Mouse (Mus musculus): Measurements from ENCODE around the gene Abca7. TPM values are rescaled to one million over a fixed set of nuclear protein-coding genes. Genes with fewer than 3 reads are reported as not detected.
A peak's percentile ranks its signal among the peaks of the same experiment; 100 is the strongest.

Abca7 gene
- polyA plus RNA-seq, 1 experiment: 5.4 TPM

GRCm38 (mm10) chr10:79966886-79967400 is 29.4 kb upstream of the Abca7 start:
- Histone ChIP-seq H3K4me3 (ENCODE audit: insufficient read depth, low read depth, low read length) (no peak overlapping the region), H3K4me1 (ENCODE audit: control insufficient read depth, insufficient read depth, insufficient read length, low read length) (no peaks in the 10 kb centered on the region), H3K27ac (replicated peaks; ENCODE audit: low read depth, low read length) (no peak overlapping the region)

GRCm38 (mm10) chr10:79968181-79968580 is 28.1 kb upstream of the Abca7 start:
- no peak overlapping the region for H3K4me3 ChIP-seq (ENCODE audit: insufficient read depth, low read depth, low read length)
- no peaks in the 10 kb centered on the region for H3K4me1 ChIP-seq (ENCODE audit: control insufficient read depth, insufficient read depth, insufficient read length, low read length)
- no peak overlapping the region for H3K27ac ChIP-seq (replicated peaks; ENCODE audit: low read depth, low read length)

DNA sequence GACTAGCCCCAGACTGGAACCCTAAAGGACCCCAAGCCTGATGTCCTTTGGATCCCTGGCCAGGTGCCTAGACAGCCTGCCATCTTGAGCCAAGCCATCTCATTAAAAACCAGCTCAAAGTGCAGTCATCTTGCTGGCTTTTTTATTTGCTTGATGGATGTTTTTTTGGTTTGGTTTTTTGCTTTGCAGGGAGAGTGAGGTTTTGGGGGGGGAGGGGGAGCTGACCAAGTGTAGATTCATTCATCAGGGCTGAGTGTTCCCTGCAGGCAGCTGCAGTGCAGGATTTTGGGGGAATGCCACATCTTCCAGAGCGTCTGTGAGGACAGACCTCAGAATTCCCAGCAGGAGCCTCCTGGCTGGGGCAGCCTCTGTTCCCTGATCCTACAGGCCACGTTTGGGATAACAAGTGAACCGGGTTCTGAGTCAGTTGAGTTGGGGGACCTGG is 27.1 kb upstream of the Abca7 start:
- Histone ChIP-seq H3K27ac (replicated peaks; ENCODE audit: low read depth, low read length) (no peak overlapping the region), H3K4me3 (ENCODE audit: insufficient read depth, low read depth, low read length) (no peak overlapping the region), H3K4me1 (ENCODE audit: control insufficient read depth, insufficient read depth, insufficient read length, low read length) (no peaks in the 10 kb centered on the region)

DNA sequence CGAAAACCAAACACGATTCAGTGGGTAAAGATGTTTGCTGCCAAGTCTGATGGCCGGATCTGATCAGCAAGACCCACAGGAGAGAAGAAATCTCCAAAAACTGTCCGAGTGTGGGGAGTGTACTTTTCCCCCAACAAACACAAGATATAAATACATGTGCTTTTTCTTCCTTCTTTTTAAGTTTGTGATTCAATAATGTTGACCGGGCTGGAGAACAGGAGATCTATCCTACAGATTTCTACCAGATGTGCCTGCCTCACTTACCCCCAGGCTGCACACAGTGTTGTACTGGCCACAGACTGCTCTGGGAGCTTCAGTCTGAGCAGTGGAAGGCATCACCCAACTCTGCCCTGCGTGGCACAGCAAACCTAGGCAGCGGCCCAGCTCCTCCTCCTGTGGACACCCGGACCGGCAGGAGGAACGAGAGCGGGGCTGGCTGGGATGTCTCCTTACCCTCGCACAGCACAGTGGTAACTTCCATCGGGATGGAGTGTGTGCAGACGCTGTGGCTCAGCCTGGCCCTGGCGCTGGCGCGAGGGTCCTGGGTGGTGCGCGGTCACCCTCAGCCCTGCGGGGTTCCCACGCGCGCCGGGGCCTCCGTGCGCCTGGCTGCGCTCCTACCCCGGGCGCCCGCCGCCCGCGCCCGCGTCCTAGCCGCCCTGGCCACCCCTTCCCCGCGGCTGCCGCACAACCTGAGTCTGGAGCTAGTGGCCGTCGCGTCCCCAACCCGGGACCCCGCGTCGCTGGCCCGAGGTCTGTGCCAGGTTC is 25.7 kb upstream of the Abca7 start, which contains the start of gene Grin3b:
Grin3b (plus strand) TSS at position 301 of the 768 bp plus-strand sequence.
- no peak within 1 kb of the TSS for H3K4me3 ChIP-seq (ENCODE audit: insufficient read depth, low read depth, low read length)
- H3K27ac ChIP-seq (replicated peaks; ENCODE audit: low read depth, low read length): no peak within 1 kb of the TSS
- H3K4me1 ChIP-seq (ENCODE audit: control insufficient read depth, insufficient read depth, insufficient read length, low read length): no peaks in the 10 kb centered on the region

- no peak overlapping the region for H3K4me3 ChIP-seq (ENCODE audit: insufficient read depth, low read depth, low read length)
- no peak overlapping the region for H3K27ac ChIP-seq (replicated peaks; ENCODE audit: low read depth, low read length)
- H3K4me1 ChIP-seq (ENCODE audit: control insufficient read depth, insufficient read depth, insufficient read length, low read length): no peaks in the 10 kb centered on the region
Measured at GRCm38 (mm10) chr10:79971183-79971497, 25.2 kb upstream of the Abca7 start.

GRCm38 (mm10) chr10:79972831-79973230 is 23.5 kb upstream of the Abca7 start:
- Histone ChIP-seq H3K4me1 (ENCODE audit: control insufficient read depth, insufficient read depth, insufficient read length, low read length) (no peaks in the 10 kb centered on the region), H3K27ac (replicated peaks; ENCODE audit: low read depth, low read length) (no peak overlapping the region), H3K4me3 (ENCODE audit: insufficient read depth, low read depth, low read length) (no peak overlapping the region)

GRCm38 (mm10) chr10:79974087-79974486 is 22.2 kb upstream of the Abca7 start:
- H3K4me1 ChIP-seq (ENCODE audit: control insufficient read depth, insufficient read depth, insufficient read length, low read length): no peaks in the 10 kb centered on the region
- H3K27ac ChIP-seq (replicated peaks; ENCODE audit: low read depth, low read length): no peak overlapping the region
- no peak overlapping the region for H3K4me3 ChIP-seq (ENCODE audit: insufficient read depth, low read depth, low read length)

DNA sequence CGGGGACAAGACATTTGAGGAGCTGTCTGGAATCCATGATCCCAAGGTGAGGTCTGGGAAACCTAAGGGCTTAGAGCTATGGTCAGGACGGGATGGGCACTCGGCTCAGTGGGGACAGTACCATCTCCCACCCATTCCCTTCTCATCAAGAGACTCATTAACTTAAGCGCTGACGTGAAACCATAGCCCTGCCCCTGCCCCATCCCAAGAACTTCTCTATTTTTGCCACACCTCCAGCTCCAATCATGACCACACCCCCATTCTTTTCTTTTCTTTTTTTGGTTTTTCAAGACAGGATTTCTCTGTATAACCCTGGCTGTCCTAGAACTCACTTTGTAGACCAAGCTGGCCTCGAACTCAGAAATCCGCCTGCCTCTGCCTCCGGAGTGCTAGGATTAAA is 21.6 kb upstream of the Abca7 start:
- Histone ChIP-seq H3K4me1 (ENCODE audit: control insufficient read depth, insufficient read depth, insufficient read length, low read length) (peaks cover under 1% of the 10 kb centered on the region; the same call in 1 of the 2 replicates), H3K27ac (replicated peaks; ENCODE audit: low read depth, low read length) (no peak overlapping the region), H3K4me3 (ENCODE audit: insufficient read depth, low read depth, low read length) (no peak overlapping the region)

DNA sequence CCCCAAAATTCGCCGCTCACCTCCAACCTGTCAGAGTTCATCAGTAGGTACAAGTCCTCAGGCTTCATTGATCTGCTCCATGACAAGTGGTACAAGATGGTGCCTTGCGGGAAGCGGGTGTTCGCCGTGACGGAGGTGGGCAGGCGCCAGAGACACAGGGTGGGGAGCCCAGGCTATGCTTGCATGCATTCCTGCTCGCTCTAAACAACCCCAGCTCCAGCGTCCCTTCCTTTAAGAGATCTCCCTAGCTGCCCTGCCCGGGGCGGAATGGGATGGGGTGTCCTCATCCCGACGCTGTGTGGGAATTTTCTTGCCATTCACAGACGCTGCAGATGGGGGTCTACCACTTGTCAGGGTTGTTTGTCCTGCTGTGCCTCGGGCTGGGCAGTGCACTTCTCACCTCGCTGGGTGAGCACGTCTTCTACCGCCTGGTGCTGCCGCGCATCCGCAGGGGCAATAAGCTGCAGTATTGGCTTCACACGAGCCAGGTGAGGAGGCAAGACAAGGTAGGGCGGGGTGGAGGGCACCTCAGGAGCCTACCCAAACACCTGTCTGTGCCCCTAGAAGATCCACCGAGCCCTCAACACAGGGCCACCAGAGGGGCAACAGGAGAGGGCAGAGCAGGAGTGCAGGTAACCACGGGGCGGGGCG is 20.1 kb upstream of the Abca7 start:
- Histone ChIP-seq H3K4me3 (ENCODE audit: insufficient read depth, low read depth, low read length) (no peak overlapping the region), H3K4me1 (ENCODE audit: control insufficient read depth, insufficient read depth, insufficient read length, low read length) (peaks cover 5% of the 10 kb centered on the region), H3K27ac (replicated peaks; ENCODE audit: low read depth, low read length) (no peak overlapping the region)

DNA sequence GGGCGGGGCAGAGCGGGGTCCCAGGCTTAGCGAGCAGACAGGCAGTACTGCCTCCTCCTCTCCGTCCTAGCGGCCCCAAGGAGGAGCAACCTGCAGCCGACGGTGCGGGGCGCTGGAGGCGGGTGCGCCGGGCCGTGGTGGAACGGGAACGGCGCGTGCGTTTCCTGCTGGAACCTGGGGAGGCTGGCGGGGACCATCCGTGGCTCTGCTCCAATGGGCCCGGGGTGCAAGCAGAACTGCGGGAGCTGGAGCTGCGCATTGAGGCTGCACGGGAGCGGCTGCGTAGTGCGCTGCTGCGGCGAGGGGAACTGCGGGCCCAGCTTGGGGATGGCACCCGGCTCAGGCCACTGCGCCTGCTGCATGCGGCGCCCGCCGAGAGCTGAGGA is 19.6 kb upstream of the Abca7 start:
- Histone ChIP-seq H3K27ac (replicated peaks; ENCODE audit: low read depth, low read length) (no peak overlapping the region), H3K4me3 (ENCODE audit: insufficient read depth, low read depth, low read length) (no peak overlapping the region), H3K4me1 (ENCODE audit: control insufficient read depth, insufficient read depth, insufficient read length, low read length) (peaks cover 10% of the 10 kb centered on the region)

DNA sequence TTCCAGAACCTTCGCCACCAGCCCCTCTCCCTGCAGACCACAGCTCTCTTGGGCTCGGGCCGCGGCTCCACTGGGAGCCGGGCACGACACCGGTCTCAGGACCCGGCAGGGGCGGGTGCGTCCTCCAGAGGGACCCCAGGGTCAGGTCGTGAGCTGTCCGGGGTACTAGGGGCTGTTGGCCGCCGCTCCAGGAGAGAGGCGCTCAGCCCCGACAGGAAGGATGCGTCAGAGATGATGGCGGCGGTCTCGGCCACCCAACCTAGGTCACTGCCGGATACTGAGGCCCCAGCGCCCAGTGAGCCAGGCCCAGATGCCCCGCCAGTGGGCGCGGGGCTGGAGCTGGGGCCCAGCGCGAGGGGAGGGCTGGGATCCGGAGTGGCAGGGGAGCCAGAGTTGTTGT is 19.0 kb upstream of the Abca7 start:
- Histone ChIP-seq H3K4me1 (ENCODE audit: control insufficient read depth, insufficient read depth, insufficient read length, low read length) (peaks cover 12% of the 10 kb centered on the region), H3K4me3 (ENCODE audit: insufficient read depth, low read depth, low read length) (no peak overlapping the region), H3K27ac (replicated peaks; ENCODE audit: low read depth, low read length) (no peak overlapping the region)

DNA sequence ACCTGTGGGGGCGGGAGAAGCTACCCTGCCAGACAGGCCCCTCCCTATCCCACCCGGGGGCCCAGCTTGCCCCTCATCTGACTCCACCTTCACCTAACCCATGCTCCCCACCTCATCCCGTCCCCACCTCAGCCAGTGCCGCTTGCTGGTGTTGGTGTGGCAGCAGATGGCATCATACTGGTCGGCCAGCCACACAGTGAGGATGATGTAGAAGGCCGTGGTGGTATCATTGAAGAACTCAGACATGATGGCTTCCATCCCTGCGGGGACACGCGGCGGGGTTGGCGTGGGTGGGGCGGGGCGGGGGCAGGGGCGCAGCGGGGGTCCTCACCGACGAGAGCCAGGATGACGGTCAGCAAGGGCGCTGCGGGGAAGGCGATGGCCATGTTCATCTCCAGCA is 18.2 kb upstream of the Abca7 start:
- Histone ChIP-seq H3K4me1 (ENCODE audit: control insufficient read depth, insufficient read depth, insufficient read length, low read length) (peaks cover 20% of the 10 kb centered on the region), H3K4me3 (ENCODE audit: insufficient read depth, low read depth, low read length) (no peak overlapping the region), H3K27ac (replicated peaks; ENCODE audit: low read depth, low read length) (no peak overlapping the region)

DNA sequence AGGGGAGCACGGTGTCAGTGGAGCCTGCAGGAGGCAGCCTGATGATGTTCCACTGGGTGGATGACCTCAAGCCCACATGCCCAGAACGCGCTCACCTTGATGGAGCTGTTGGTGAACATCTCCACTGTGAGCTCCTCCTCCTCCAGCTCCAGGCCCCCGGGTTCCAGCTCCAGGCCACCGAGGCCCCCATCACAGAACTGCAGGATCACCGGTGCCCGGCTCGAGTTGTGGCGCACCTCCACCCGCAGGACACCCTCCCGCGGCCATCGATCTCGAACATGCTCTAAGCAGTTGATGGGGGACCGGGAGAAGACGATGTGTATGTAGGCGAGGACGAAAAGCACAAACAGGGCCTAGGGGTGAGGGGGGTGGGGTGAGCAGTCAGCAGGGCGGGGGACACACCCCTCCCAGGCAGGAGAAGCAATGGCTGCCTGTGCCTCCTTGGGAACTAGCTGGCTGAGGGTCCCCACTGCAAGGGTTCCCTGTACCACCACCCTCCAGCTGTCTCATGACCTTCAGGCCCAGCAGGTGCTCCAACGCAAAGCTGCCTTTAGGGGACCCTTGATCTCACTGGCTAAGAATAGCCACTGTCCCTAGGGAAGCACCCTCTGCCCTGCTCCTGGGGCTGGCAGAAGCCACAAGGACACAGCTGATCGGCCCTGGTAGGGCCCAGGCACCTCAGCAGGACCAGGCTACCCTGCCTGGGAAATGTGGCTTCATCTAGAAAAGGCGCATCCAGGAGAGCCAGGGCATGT is 16.7 kb upstream of the Abca7 start:
- peaks cover 21% of the 10 kb centered on the region for H3K4me1 ChIP-seq (ENCODE audit: control insufficient read depth, insufficient read depth, insufficient read length, low read length)
- H3K27ac ChIP-seq (replicated peaks; ENCODE audit: low read depth, low read length): no peak overlapping the region
- H3K4me3 ChIP-seq (ENCODE audit: insufficient read depth, low read depth, low read length): no peak overlapping the region

GRCm38 (mm10) chr10:79983205-79983604 is 13.1 kb upstream of the Abca7 start:
- peak overlapping the region; percentile 84 for H3K27ac ChIP-seq (replicated peaks; ENCODE audit: low read depth, low read length)
- H3K4me1 ChIP-seq (ENCODE audit: control insufficient read depth, insufficient read depth, insufficient read length, low read length): peaks cover 32% of the 10 kb centered on the region
- peak overlapping the region; percentile 92 for H3K4me3 ChIP-seq (ENCODE audit: insufficient read depth, low read depth, low read length)

- Histone ChIP-seq H3K4me3 (ENCODE audit: insufficient read depth, low read depth, low read length) (peak overlapping the region; percentile 92), H3K4me1 (ENCODE audit: control insufficient read depth, insufficient read depth, insufficient read length, low read length) (peaks cover 32% of the 10 kb centered on the region), H3K27ac (replicated peaks; ENCODE audit: low read depth, low read length) (peak overlapping the region; percentile 84)
Measured at GRCm38 (mm10) chr10:79983670-79984069, 12.6 kb upstream of the Abca7 start.

All from brown adipose tissue, adult 24 weeks (tissue).